Mouse (Mus musculus): ENCODE data around the gene Egln2.

- TF ChIP-seq CTCF (IDR thresholded peaks at IDR 0.05; ENCODE audit: low read depth) (no peak), EP300 (IDR thresholded peaks at IDR 0.05; ENCODE audit: low read depth) (no peak)
Observed at GRCm38 (mm10) chr7:27133156-27133555, 33.4 kb downstream of the Egln2 start.
